Mouse (Mus musculus): Measurements from ENCODE around the gene Clps.

The Clps gene

DNA sequence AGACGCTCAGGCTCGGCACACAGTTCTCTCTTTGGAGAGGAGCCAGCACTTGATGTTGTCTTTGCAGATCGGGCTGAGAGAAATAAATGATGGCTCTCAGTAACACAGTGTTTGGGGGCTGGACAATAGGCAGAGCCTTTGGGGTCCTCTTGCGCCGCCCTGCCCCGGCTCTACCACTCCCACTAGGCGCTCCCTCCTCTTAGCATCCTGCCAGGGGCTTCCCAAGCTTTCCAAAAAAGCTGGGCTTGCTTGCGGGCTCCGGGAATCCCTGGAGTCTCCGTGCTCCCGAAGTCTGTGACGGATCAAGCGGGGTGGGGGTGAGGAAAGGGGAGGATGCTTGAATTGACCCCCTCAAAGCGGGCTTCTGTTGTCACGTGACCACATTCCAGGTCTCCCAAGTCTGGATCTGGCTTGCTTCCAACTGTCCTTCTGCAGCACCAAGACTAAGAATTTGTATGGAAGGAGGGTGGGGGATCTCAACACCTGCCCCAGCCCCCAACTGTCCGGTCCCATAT is 43.1 kb downstream of the Clps start, which contains the start of gene Fkbp5:
Fkbp5 (minus strand) TSS at position 87 of the 515 bp plus-strand sequence.
- DNase-seq, result peak; percentile 89

DNA sequence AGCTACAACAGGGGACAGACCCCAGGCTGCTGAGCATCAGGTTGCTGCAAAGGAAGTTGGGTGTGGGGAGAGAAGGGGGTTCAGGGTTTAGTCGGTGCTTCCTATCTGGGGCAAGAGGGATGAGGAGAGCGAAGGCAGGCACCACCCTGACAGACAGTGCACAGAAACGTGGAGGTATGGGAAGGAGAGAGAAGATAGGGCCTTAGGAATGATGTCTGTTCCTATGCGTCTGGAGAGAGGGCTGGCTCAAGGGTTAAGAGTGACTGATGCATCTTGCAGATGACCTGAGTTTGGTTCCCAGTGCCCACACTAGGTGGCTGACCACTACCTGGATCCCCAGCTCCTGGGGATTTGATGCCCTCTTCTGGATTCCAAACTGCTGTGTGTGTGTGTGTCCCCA is 43.7 kb downstream of the Clps start:
- peak; percentile 20 for DNase-seq

DNA sequence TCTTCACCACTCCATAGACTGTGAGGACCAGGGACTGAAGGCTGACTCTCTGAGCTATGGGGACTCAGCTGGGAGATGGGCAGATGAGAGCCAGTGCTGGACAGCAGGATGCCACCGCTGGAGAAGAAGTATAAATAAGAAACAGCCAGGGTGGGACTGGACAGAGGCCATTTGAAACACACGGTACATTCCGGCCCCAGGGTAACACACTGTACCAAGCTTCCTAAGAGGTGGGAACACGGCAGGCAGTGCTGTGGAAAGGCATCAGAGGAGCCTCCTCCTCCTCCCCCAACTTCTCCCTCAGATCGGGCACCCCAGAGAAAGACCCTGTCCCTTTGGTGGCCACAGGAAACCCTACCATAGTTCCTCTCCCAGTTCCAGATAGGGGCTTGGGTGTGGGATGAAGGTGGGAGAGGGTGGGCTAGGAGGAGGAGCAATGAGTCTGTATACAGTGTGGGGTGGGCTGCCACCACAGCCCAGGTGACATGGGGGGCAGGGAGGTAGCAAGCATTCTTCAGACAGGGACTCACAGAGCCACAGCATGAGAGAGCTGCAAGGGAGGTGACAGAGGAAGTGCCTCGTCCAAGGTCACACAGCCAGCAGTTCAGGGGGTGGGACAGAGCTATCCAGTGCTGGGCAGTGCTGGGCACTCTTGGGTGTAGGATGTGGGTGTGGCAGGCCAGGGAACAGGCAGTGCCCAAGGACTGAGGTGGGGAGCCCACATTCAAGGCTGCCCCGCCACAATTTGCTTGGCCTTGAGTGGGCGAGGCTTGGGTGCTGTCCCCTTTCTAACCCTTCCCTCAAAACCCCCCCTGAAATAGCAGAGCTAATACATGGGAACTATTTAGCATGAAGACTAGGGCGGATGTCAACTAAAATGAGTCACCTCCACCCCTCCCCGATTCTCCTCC is 44.9 kb downstream of the Clps start:
- peak; percentile 66 for DNase-seq

DNA sequence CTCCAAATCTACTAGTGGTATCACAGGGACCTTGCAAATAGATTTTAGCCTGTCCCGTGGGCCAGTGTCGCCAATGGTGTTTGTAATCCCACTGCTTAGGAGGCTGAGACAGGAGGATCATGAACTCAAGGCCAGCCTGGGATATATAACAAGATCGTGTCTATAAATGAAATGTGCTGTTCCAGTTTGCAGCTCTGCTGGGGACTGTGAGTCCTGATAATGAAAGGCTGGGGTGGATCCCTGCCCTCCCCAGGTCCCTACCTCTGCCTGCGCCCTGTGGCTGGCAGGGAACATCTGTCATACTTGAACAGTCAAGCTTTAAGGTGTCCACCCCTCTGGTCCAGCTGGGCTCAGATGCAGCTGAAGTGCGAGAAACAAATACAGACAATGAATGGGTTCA is 46.0 kb downstream of the Clps start:
- DNase-seq, result peak; percentile 24

DNA sequence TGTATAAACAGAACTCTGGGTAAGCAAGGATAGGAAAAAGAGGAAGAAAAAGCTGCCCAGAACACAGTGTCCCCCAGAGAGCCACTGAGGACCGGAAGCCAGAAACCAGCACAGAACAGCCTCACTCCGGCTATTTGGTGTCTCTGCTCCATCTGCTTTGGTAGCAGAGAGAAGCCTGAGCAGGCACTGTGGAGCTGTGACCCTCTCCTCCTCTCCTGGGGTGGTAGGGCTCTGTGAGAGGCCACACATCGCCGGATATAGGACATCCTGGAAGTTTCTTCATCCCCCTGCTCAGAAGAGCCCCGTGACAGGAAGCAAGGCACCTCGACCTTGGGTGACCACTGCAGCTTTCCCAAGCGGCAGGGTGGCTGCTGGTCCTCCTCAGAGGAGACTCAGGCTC is 46.7 kb downstream of the Clps start:
- peak; percentile 56 for DNase-seq

DNA sequence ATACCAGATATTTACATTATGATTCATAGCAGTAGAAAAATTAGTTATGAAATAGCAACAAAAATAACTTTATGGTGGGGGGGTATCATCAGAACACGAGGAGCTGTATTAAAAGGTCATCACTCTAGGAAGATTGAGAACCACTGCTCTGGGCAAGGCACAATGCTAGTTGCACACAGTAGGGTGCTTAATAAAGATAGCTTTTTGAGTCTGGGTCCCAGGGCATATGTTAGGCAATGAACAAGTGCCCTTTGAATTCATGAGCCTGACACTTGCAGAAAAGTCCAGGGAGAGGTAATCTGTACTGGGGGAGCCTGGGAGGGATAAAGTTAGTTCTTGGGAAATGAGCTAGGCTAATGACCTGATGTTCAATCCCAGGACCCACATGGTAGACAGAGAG is 47.2 kb downstream of the Clps start:
- DNase-seq, result peak; percentile 32

DNA sequence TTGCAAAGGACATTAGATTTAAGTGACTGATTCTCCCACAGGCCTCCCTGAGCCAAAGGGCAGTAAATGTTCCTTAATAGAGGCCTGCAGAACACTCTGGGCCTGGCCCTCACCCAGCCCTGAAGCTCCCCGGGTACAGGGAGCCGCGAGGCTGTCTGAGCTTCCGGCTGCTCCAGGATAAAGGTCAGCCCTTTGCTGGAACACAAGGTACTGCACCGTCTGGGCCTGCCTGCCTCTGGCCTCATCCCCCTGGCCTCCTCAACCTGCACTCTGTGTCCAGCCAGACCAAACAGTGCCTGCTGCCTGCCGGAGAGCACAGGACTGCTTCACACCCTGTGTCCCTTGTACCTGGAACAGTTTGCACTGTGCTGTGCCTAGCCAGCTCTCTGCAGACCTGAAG is 47.9 kb downstream of the Clps start:
- DNase-seq, result peak; percentile 96

DNA sequence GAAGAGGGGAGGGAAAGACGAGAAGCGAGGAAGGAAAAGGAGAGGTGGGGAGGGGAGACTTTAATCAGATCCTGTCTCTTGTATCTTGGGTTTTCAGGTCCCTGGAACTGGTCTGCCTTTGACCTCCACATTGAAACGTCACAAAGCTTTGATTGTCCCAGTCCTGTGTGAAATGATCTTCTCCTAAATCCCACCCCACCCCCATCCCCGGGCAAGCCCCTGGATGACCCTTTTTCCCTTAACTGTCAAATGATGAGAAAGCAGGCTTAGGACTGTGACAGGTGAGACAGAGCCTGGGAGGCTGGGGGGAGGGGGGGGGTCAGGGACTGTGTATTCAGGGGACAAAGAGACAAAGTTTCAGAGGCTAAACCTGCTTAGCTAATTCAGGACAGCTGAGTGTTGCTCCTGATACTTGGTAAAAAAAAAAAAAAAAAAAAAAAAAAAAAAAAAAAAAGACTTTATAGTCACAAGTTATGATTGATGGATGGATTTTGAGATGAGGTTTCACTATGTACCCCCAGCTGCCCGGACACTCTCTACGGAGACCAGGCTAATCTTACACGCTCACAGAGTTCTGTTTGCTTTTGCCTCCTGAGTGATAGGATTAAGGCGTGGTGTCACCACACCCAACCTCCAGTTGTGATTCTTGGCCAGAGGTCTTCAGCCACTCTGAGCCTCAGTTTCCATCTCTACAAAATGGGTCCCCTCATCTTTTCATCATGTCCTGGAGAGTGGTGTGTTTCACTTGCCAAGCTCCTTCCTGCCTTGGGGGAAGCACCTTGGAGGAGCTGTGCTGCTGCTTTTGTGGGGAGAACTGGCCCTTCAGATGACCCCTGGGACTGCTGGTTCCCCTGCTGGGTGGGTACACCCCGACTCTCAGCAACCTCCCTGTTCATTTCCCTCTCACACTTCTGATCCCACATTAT is 48.7 kb downstream of the Clps start:
- no peak for DNase-seq

DNA sequence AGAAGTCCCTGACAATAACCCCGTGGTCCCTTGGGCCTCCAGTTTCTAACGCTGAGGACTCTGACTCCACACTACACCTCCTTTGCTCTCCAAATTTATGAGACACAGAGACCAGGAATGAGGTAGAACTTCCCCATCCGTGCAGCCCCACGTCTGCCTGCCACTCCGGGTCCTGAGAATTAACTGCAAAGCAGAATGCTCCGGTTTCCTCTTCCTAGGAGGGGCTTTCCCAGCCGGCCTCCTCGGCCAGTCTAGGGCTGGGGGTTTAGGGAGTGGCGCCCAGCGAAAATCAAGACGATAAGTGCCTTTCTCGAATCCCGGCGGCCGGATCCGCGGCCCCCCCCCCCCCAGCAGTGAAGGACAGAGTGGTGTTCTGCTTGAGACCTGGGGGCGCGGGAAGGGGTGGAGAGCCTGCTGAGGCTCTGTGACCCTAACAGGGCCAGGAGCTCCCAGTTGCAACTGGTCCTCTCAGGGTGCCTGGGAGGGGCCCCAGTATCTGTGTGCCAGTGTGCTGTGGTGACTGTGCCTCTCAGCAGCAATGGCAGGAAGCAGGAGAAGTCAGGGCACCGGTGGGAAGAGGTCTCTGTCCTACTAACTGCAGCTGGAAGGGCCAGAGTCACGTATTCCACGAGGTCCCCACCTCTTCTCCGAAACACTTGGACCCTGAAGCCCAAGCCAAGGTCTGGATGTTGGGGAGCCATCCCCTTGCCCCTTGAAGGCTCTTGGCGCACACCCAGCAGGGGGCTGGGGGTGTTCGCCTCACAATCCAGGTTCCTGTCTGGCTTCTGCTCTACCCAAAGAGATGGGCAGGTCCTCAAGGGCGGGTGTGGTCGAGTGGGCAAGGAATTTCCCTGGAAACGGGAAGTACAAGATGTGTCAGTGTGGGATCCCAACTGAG is 49.9 kb downstream of the Clps start:
- DNase-seq, result peak; percentile 35
